Mouse (Mus musculus) adrenal gland, adult 10 weeks (tissue): ENCODE measurements around the gene Sult1b1. TPM values are rescaled to one million over a fixed set of nuclear protein-coding genes. Genes with fewer than 3 reads are reported as not detected.

Experiments used
- polyA plus RNA-seq: library from polyadenylated mRNA; stranded (reverse); fragments of 350-450 nt; fragmentation: Illumina TruSeq; extraction: RNeasy Lipid Tissue Mini Kit (QIAGEN cat#74804); gene quantifications from one replicate; pipeline ENCODE4 v1.2.3, GENCODE M21; 2014; ENCODE audit warnings: low read depth, low replicate concordance

The Sult1b1 gene
- polyA plus RNA-seq = not detected

GRCm38 (mm10) chr5:87538111-87538510 is at the start of gene Sult1b1:
TSS of gene Sult1b1 (minus strand) at chr5:87538195.

GRCm38 (mm10) chr5:87568845-87569244 is 30.9 kb upstream of the Sult1b1 start, which contains the start of gene Sult1d1:
TSS of gene Sult1d1 (minus strand) at chr5:87569027.

GRCm38 (mm10) chr5:87490771-87491170 is 47.2 kb downstream of the Sult1b1 start, which contains the start of gene Ugt2a1:
TSS of gene Ugt2a1 (minus strand) at chr5:87490871.

GRCm38 (mm10) chr5:87486706-87487105 is 51.3 kb downstream of the Sult1b1 start, which contains the start of gene Gm43638:
TSS of gene Gm43638 (minus strand) at chr5:87486806.

GRCm38 (mm10) chr5:87482160-87482559 is 55.8 kb downstream of the Sult1b1 start, which contains the start of gene Ugt2a2:
TSS of gene Ugt2a2 (minus strand) at chr5:87482260.

Other genes with a start within 250 kb of the Sult1b1 start
- gene Ugt2a3, start 201.0 kb downstream of the Sult1b1 start, polyA plus RNA-seq = not detected
- not detected for gene Ugt2b38, start 114.0 kb downstream of the Sult1b1 start, polyA plus RNA-seq
- gene Ugt2a2, start 55.9 kb downstream of the Sult1b1 start, polyA plus RNA-seq = not detected
- gene Gm43638, start 51.4 kb downstream of the Sult1b1 start, polyA plus RNA-seq = not detected
- not detected for gene Ugt2a1, start 47.3 kb downstream of the Sult1b1 start, polyA plus RNA-seq
- gene Sult1d1, start 30.8 kb upstream of the Sult1b1 start, polyA plus RNA-seq = not detected
- gene Sult1e1, start 53.4 kb upstream of the Sult1b1 start, polyA plus RNA-seq = 0.82 TPM
- gene Csn1s1, start 128.0 kb upstream of the Sult1b1 start, polyA plus RNA-seq = not detected
- not detected for gene Csn2, start 161.4 kb upstream of the Sult1b1 start, polyA plus RNA-seq
- not detected for gene Csn1s2a, start 236.4 kb upstream of the Sult1b1 start, polyA plus RNA-seq